Mouse (Mus musculus) kidney, adult 2 months (tissue): Measurements from ENCODE around the gene Dock4. TPM values are rescaled to one million over a fixed set of nuclear protein-coding genes. Genes with fewer than 3 reads are reported as not detected.

Experiments
- DNase-seq: peaks from one replicate; pipeline ENCODE4 v3.0.0; 2021
- H3K27ac ChIP-seq: fragments of 200-500 bp; 2 replicates; pipeline ENCODE4 v1.5.1; 2012; ENCODE audit warnings: low read depth, low read length, control low read depth, inconsistent platforms; ENCODE audit not compliant: insufficient read depth
- H3K27me3 ChIP-seq: fragments of 200-500 bp; replicated peaks from 2 replicates; pipeline ENCODE4 v1.6.1; 2012; ENCODE audit warnings: mild to moderate bottlenecking, moderate library complexity, low read length, inconsistent platforms; ENCODE audit not compliant: control insufficient read depth, insufficient read depth
- H3K36me3 ChIP-seq: fragments of 200-500 bp; 2 replicates; pipeline ENCODE4 v1.6.1; 2012; ENCODE audit warnings: mild to moderate bottlenecking, moderate library complexity, low read length, inconsistent platforms; ENCODE audit not compliant: control insufficient read depth, insufficient read depth
- H3K4me1 ChIP-seq: fragments of 200-500 bp; 2 replicates; pipeline ENCODE4 v1.6.1; 2011; ENCODE audit warnings: low read length; ENCODE audit not compliant: control insufficient read depth, insufficient read depth
- H3K4me3 ChIP-seq: fragments of 200-500 bp; 2 replicates; pipeline ENCODE4 v1.5.1; 2011; ENCODE audit warnings: mild to moderate bottlenecking, low read depth, low read length, control low read depth; ENCODE audit not compliant: insufficient read depth
- CTCF ChIP-seq: fragments of 200-500 bp; conservative IDR thresholded peaks from 2 replicates; pipeline ENCODE4 v1.5.1; 2011; ENCODE audit warnings: low read depth, mild to moderate bottlenecking, control low read depth, low read length, moderate library complexity, mixed read lengths; ENCODE audit not compliant: insufficient read depth, insufficient read length
- POLR2A ChIP-seq: fragments of 200-500 bp; IDR thresholded peaks from one replicate; pipeline ENCODE4 v1.6.1; 2011; ENCODE audit warnings: low read depth, low read length, control low read depth
- whole genome bisulfite sequencing: fragments of 180-500 bp; shearing (Covaris S2); methylation state at CpG from one replicate; pipeline ENCODE4 v1.1.7; 2018; 5-methylcytosine and 5-hydroxymethylcytosine counted together
- polyA plus RNA-seq: library from polyadenylated mRNA; depleted of rRNA; stranded (reverse); fragments of >200 nt; gene quantifications from 2 replicates; pipeline ENCODE4 v1.2.3, GENCODE M21; 2012

The Dock4 gene
- polyA plus RNA-seq, 1 experiment, result 4.1 TPM

DNA sequence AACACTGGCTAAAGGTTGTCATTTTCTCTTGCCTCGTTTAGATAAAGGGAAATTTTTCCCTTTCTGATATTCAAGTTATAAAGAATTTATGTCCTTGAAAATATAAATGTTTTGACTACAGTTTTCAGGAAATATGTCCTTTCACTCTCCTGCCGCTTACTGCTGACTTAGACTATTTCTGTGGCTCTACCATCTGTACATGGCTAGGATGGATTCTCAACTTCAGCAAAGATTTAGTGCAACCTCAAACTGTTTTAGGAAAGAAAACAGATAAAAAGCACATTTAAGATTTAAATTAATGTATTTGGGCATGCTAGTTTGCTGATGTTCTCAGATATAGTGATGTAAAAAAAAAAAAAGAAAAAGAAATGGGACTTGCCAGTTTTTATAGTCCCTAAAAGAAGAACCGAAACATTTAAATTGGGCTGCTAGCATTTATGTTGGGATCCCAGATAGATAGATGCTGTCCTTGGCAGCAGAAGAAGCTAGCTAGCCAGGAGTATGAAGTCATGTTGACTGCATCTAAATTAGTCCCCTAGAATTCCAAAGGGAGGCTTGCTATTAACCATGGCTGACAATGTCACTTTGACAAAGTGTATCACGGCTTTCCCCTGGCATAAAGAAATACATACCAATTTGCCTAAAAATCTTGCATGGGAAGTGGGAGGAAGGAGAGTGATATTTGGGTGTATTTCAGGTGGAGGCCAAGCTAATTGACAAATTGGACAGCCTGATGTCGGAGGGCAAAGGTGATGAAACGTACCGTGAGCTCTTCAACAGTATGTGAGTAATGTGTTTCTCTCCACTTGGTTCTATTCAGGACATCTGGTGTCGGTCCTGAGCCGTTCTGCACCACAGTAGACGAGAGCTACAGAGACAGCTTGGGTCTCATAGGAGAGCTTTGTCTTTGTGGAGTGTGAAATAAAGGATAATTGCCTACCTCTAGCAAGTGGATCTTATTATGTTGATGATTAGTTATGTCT is 343.9 kb downstream of the Dock4 start:
- TF ChIP-seq POLR2A (no peak), CTCF (no peak)
- H3K27ac ChIP-seq, result peak overlapping the region; percentile 22
- 76% methylated on average over 10 of the region's 10 CpGs for WGBS

DNA sequence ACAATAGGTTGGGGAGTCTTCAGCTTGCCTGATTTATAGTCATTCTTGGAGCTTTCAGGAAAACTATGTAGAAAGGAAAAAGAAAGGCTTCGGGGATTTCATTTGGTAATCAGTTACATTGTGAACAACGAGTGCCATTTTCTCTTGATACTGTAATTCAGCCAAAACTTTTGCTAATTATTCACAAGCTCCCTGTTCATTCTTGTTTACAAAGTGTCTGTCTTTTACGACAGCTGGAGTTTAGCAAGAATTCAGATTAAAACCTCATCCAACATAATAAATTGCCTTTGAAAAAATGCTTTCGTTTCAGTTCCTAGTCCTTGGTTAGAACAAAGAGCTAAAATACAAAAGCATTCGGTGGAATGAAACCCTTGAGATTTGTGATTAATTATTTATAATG is 345.5 kb downstream of the Dock4 start:
- WGBS, result 20% methylated on average over 5 of the region's 5 CpGs
- Histone ChIP-seq H3K4me1 (peaks cover 14% of the 10 kb centered on the region), H3K27ac (peak overlapping the region; percentile 31; the same call in 1 of the 2 replicates), H3K27me3 (no peaks in the 10 kb centered on the region; the same call in 1 of the 2 replicates), H3K4me3 (no peak overlapping the region), H3K36me3 (no peaks in the 10 kb centered on the region)
- DNase-seq, result peak; percentile 69
- TF ChIP-seq CTCF (no peak), POLR2A (no peak)

More for the DNA sequence above, 343.9 kb downstream of the Dock4 start:
- DNase-seq, result no peak
- Histone ChIP-seq H3K4me1 (peaks cover 9% of the 10 kb centered on the region), H3K4me3 (no peak overlapping the region), H3K36me3 (no peaks in the 10 kb centered on the region), H3K27me3 (no peaks in the 10 kb centered on the region; the same call in 1 of the 2 replicates)

DNA sequence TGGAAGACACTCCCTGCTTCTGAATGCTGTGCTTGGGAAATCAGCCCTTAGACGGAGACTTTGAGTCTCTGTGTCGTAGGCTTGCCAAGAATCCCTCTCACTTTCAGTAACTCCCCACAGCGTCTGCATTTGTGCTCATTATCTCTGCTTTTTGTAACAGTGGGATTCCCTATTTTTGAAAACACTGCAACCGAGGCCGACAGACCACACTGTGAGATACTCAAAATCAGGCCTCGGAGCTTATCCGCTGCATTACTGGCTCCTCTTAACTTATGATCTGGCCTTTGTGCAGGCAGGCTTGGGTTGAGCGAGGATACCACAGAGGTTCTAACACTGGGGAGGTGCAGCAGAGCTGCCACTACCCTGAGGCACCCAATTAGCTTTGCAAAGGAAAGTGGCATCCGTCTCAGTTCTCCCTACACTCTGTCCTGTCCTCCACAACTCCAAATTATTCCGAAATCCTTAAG is 346.5 kb downstream of the Dock4 start:
- Histone ChIP-seq H3K4me1 (peaks cover 16% of the 10 kb centered on the region), H3K36me3 (no peaks in the 10 kb centered on the region), H3K27me3 (no peaks in the 10 kb centered on the region; the same call in 1 of the 2 replicates), H3K27ac (no peak overlapping the region), H3K4me3 (no peak overlapping the region)
- TF ChIP-seq CTCF (no peak), POLR2A (no peak)
- DNase-seq, result peak; percentile 14
- 75% methylated on average over 10 of the region's 10 CpGs for WGBS

DNA sequence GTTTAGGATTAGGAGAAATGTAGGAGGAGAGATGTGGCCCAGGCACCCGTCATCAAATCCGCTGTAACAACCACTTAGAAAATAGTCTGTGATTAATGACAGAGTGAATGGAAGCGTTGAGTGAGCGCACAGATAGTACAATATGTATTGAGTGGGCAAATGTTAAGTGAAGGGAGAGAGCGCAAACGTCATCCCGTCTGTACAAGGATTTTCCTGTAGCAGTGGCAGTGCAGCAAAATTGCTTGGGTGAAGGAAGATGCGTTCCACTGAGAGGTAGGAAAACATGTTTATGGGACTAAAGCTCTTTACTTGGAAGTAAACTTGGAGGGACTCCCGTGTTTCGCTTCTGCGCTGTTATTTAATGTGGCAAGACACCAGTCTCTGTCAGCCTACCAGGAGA is 348.3 kb downstream of the Dock4 start:
- TF ChIP-seq POLR2A, result no peak
- no peak for TF ChIP-seq CTCF
- Histone ChIP-seq H3K4me3 (no peak overlapping the region), H3K4me1 (peaks cover 13% of the 10 kb centered on the region), H3K27ac (peak overlapping the region; percentile 55), H3K27me3 (no peaks in the 10 kb centered on the region), H3K36me3 (no peaks in the 10 kb centered on the region)
- 82% methylated on average over 11 of the region's 11 CpGs for WGBS
- no peak for DNase-seq

DNA sequence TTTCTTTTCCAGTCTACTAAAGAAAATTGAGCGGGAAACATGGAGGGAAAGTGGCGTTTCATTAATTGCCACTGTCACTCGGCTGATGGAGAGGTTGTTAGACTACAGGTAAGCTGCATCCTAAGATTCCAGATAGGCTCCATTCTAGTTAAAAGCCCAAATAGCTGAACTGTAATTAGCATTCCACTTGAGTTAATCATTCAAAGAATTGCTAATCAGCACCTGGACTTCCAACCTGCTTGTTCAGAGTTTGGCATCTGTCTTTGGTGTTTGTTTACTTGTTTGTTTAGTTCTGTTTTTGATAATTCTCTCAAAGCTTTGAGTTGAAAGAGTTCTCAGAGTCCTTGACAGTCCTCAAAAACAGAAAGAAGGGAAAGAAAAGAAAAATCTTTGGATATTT is 349.0 kb downstream of the Dock4 start:
- H3K4me3 ChIP-seq, result no peak overlapping the region
- H3K27ac ChIP-seq, result peak overlapping the region; percentile 94; the same call in 1 of the 2 replicates
- TF ChIP-seq CTCF (no peak), POLR2A (no peak)
- H3K4me1 ChIP-seq, result peaks cover 13% of the 10 kb centered on the region
- DNase-seq, result peak; percentile 81
- no peaks in the 10 kb centered on the region for H3K27me3 ChIP-seq
- no peaks in the 10 kb centered on the region for H3K36me3 ChIP-seq
- WGBS, result 36% methylated on average over 3 of the region's 3 CpGs

DNA sequence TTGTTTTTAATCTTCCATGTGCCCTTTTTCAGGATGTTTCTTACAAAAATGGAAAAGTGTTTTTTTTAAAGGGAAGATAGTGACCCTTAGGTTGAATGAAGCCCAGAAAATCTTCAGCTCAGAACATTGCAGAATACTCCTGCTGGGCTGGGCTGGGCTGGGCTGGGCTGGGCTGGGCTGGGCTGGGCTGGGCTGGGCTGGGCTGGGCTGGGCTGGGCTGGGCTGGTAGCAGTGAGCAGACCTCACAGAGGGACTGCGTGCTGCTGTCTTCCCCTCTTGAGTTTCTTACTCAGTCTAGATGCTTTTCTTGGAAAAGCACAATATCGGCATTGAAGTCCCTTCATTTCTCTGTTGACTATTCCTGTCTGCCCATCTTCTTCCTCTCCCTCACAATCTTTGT is 350.0 kb downstream of the Dock4 start:
- TF ChIP-seq CTCF, result no peak
- TF ChIP-seq POLR2A, result no peak
- WGBS, result 38% methylated on average over 2 of the region's 2 CpGs
- Histone ChIP-seq H3K27ac (peak overlapping the region; percentile 94), H3K4me3 (no peak overlapping the region), H3K27me3 (no peaks in the 10 kb centered on the region), H3K4me1 (peaks cover 13% of the 10 kb centered on the region), H3K36me3 (no peaks in the 10 kb centered on the region)
- no peak for DNase-seq

DNA sequence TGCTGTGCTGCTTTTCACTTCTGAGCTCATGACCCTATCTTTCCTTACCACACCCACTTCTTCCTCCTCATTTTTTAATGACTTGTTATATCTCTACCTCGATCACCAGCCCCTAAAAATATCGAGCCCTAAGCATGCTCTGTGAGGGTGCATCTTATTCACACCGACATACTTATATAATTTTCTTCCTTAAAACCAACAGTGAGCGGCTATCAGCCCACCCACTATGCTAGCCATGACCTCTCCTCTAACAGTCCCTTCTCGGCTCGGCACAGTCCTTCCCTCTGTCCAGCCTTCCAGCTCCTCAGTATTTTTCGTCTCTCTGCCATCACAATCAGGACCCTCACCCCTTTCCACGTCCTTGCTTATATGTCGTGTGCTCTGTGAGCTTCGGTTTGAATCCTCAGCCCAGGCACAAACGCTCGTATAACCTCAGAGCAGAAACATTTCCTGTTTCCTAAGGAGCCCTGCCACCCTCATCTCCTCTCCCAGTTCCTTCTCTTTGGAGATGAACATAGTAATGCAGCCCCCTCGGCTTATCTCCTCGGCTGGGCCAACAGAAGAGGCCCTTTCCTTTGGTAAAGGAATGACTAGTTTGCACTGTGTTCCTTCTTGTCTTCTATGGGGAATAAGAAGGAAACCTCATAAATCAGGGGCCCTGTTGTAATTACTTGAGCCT is 351.2 kb downstream of the Dock4 start:
- Histone ChIP-seq H3K36me3 (no peaks in the 10 kb centered on the region), H3K27me3 (no peaks in the 10 kb centered on the region), H3K4me3 (no peak overlapping the region), H3K27ac (no peak overlapping the region), H3K4me1 (peaks cover 13% of the 10 kb centered on the region)
- no peak for DNase-seq
- TF ChIP-seq CTCF, result no peak
- TF ChIP-seq POLR2A, result no peak
- 60% methylated on average over 14 of the region's 14 CpGs for WGBS
